Comparison of ENCODE assay signal across 10 mouse cellular contexts in the genomic region with DNA sequence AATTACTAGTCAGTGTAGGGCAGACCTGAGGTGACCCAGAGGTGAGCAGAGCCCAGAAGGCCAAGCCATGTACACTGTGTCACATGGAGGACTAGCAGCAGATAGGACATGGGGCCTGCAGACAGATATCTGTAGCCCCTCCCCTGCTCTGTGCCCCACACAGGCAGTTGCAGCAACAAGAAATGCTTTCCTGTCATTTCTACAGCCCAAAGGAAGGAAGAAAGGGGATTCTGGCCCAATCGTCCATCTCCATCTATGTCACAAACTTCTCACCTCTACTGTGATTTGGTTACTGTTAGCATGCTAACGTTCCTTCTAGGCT. TPM values are rescaled to one million over a fixed set of nuclear protein-coding genes. Genes with fewer than 3 reads are reported as not detected.
A peak's percentile ranks its signal among the peaks of the same experiment; 100 is the strongest.
DNase-seq lines count a peak whose midpoint lies in the region; ATAC-seq and TF ChIP-seq lines count a peak whose summit lies in the region.
"Had no signal": no experiment of that assay in that cellular context is flagged by ENCODE, and none has a peak within 500 bp of the region (broad histone marks: within the 10 kb centered on the region; RNA-seq: fewer than 3 reads in every experiment).

No protein-coding gene starts in this region.

- H3K9me3 ChIP-seq in embryonic facial prominence, embryonic 12.5 days, result no peaks in the 10 kb centered on the region
- no peaks in the 10 kb centered on the region for H3K9me3 ChIP-seq in intestine, postnatal 0 days (ENCODE audit: control insufficient read depth)

- peak overlapping the region; percentile 84 for H3K9ac ChIP-seq in embryonic facial prominence, embryonic 12.5 days
- H3K9ac ChIP-seq in intestine, postnatal 0 days (ENCODE audit: low read depth, low read length), result peak overlapping the region; percentile 79; the same call in 1 of the 2 replicates

- 30% methylated on average over 2 of the region's 2 CpGs for WGBS in embryonic facial prominence, embryonic 12.5 days
- 19% methylated on average over 2 of the region's 2 CpGs for WGBS in intestine, postnatal 0 days

- H3ac ChIP-seq in myocyte (ENCODE audit: control insufficient read depth, insufficient read length), result no peak overlapping the region

- peak overlapping the region; percentile 98; the same call in 1 of the 2 replicates for H3K27ac ChIP-seq in layer of hippocampus, adult 2 months
- H3K27ac ChIP-seq in embryonic facial prominence, embryonic 12.5 days, result peak overlapping the region; percentile 94
- peak overlapping the region; percentile 93 for H3K27ac ChIP-seq in intestine, postnatal 0 days (ENCODE audit: low read depth, low read length)

- TF ChIP-seq CTCF in layer of hippocampus, adult 2 months (conservative IDR thresholded peaks at IDR 0.05), result no peak
- TF ChIP-seq CTCF in intestine, postnatal 0 days (IDR thresholded peaks at IDR 0.05; ENCODE audit: low read depth), result no peak

- H3K4me3 ChIP-seq in layer of hippocampus, adult 2 months, result peak overlapping the region; percentile 98; the same call in 1 of the 2 replicates
- peak overlapping the region; percentile 67 for H3K4me3 ChIP-seq in embryonic facial prominence, embryonic 12.5 days
- H3K4me3 ChIP-seq in intestine, postnatal 0 days (ENCODE audit: low read depth, low read length), result peak overlapping the region; percentile 74; the same call in 1 of the 2 replicates
- H3K4me3 ChIP-seq in myocyte, result peak overlapping the region; percentile 67

- peaks cover 15% of the 10 kb centered on the region for H3K79me2 ChIP-seq in myocyte (ENCODE audit: control insufficient read depth, insufficient read depth)

- peaks cover 21% of the 10 kb centered on the region; the same call in 1 of the 2 replicates for H3K36me3 ChIP-seq in embryonic facial prominence, embryonic 12.5 days
- peaks cover 19% of the 10 kb centered on the region; the same call in 1 of the 2 replicates for H3K36me3 ChIP-seq in intestine, postnatal 0 days (ENCODE audit: control insufficient read depth, insufficient read depth)
- H3K36me3 ChIP-seq in myocyte (ENCODE audit: control insufficient read depth, insufficient read depth), result peaks cover 7% of the 10 kb centered on the region

- no peak for DNase-seq in layer of hippocampus, adult 2 months (ENCODE audit: low spot score in 2 of 2)
- DNase-seq in layer of hippocampus, postnatal 14 days (ENCODE audit: low spot score in 2 of 2), result no peak
- DNase-seq in kidney, adult 8-10 months, result no peak
- no peak for DNase-seq in right cerebral cortex, adult 2 months (ENCODE audit: low spot score in 2 of 2)
- DNase-seq in thymus, postnatal 36 days, result no peak

- no peaks in the 10 kb centered on the region for H3K27me3 ChIP-seq in embryonic facial prominence, embryonic 12.5 days
- H3K27me3 ChIP-seq in intestine, postnatal 0 days (replicated peaks; ENCODE audit: control insufficient read depth, insufficient read depth, low read length), result no peaks in the 10 kb centered on the region
- no peaks in the 10 kb centered on the region for H3K27me3 ChIP-seq in myocyte (ENCODE audit: control insufficient read depth, insufficient read depth, insufficient read length)

- TF ChIP-seq POLR2A in myocyte (IDR thresholded peaks at IDR 0.05; ENCODE audit: insufficient read length, low read depth), result peak; percentile 12

- ATAC-seq in embryonic facial prominence, embryonic 12.5 days (ENCODE audit: insufficient number of reproducible peaks, insufficient read depth, low FRiP score, low TSS enrichment), result no peak
- ATAC-seq in intestine, postnatal 0 days, result peak; percentile 37

- H3K4me2 ChIP-seq in embryonic facial prominence, embryonic 12.5 days (replicated peaks), result peak overlapping the region; percentile 75
- peak overlapping the region; percentile 76 for H3K4me2 ChIP-seq in intestine, postnatal 0 days (replicated peaks; ENCODE audit: low read depth)
- peak overlapping the region; percentile 87 for H3K4me2 ChIP-seq in myocyte (ENCODE audit: low read depth)

- peaks cover 28% of the 10 kb centered on the region for H3K4me1 ChIP-seq in embryonic facial prominence, embryonic 12.5 days
- H3K4me1 ChIP-seq in intestine, postnatal 0 days (replicated peaks; ENCODE audit: control insufficient read depth, insufficient read depth, low read length), result peaks cover 5% of the 10 kb centered on the region; the same call in 1 of the 2 replicates

TF ChIP-seq in myocyte, 11 proteins besides CTCF, POLR2A, EP300 and RAD21:
- TF ChIP-seq SRF (IDR thresholded peaks at IDR 0.05; ENCODE audit: control insufficient read depth, insufficient read length, low read depth) (no peak), USF1 (IDR thresholded peaks at IDR 0.05; ENCODE audit: low read depth) (no peak), MAX (IDR thresholded peaks at IDR 0.05; ENCODE audit: low read depth) (no peak), POLR2AphosphoS2 (IDR thresholded peaks at IDR 0.05; ENCODE audit: insufficient read length, low read depth) (peak; percentile 16)

RNA-seq across cellular contexts. Expression of a gene that starts 1.1 kb away (rescaled TPM):
- total RNA-seq in layer of hippocampus, adult 2 months (2021), result 1 to 10 TPM; 5.5 to 5.9 TPM
- total RNA-seq in layer of hippocampus, postnatal 14 days (2021), result 1 to 10 TPM; 5.0 to 5.4 TPM
- polyA plus RNA-seq in embryonic facial prominence, embryonic 12.5 days (2016; fragmentation: Nextera tagmentation; extraction: Ambion mirVana), result 17.1 and 19.0 TPM in 2 replicates
- 6.2 and 6.8 TPM in 2 replicates for polyA plus RNA-seq in intestine, postnatal 0 days (2015; fragmentation: Nextera tagmentation; extraction: Ambion mirVana)
- polyA plus RNA-seq in myocyte (2012; fragmentation: generic; extraction: Trizol), result 8.0 TPM

RNA-seq across cellular contexts. Expression of a gene that starts 13.8 kb away (rescaled TPM):
- 1 to 10 TPM; 2.3 to 2.9 TPM for total RNA-seq in layer of hippocampus, adult 2 months (2021)
- total RNA-seq in layer of hippocampus, postnatal 14 days (2021), result 1 to 10 TPM; 1.9 to 2.7 TPM
- polyA plus RNA-seq in embryonic facial prominence, embryonic 12.5 days (2016; fragmentation: Nextera tagmentation; extraction: Ambion mirVana), result 2.0 and 2.6 TPM in 2 replicates
- 12.9 and 25.0 TPM in 2 replicates for polyA plus RNA-seq in intestine, postnatal 0 days (2015; fragmentation: Nextera tagmentation; extraction: Ambion mirVana)
- polyA plus RNA-seq in myocyte (2012; fragmentation: generic; extraction: Trizol), result 12.0 TPM

RNA-seq across cellular contexts. Expression of a gene that starts 33.9 kb away (rescaled TPM):
- total RNA-seq in layer of hippocampus, adult 2 months (2021), result 10 to 100 TPM; 34.9 to 37.9 TPM
- 10 to 100 TPM; 34.6 to 38.6 TPM for total RNA-seq in layer of hippocampus, postnatal 14 days (2021)
- polyA plus RNA-seq in embryonic facial prominence, embryonic 12.5 days (2016; fragmentation: Nextera tagmentation; extraction: Ambion mirVana), result 11.7 and 12.7 TPM in 2 replicates
- 5.7 and 6.9 TPM in 2 replicates for polyA plus RNA-seq in intestine, postnatal 0 days (2015; fragmentation: Nextera tagmentation; extraction: Ambion mirVana)
- polyA plus RNA-seq in myocyte (2012; fragmentation: generic; extraction: Trizol), result 12.9 TPM

RNA-seq across cellular contexts. Expression of a gene that starts 43.2 kb away (rescaled TPM):
- not detected for total RNA-seq in layer of hippocampus, adult 2 months (2021)
- not detected for total RNA-seq in layer of hippocampus, postnatal 14 days (2021)
- polyA plus RNA-seq in embryonic facial prominence, embryonic 12.5 days (2016; fragmentation: Nextera tagmentation; extraction: Ambion mirVana), result not detected in 2 replicates
- polyA plus RNA-seq in intestine, postnatal 0 days (2015; fragmentation: Nextera tagmentation; extraction: Ambion mirVana), result not detected in 2 replicates
- polyA plus RNA-seq in myocyte (2012; fragmentation: generic; extraction: Trizol), result not detected
- total RNA-seq: gastrocnemius, postnatal 4 days had no signal
- polyA plus RNA-seq: small intestine, adult 2 months had no signal
